Mouse (Mus musculus) E14TG2a.4 (cell line): ENCODE data around the gene C1galt1.

ENCODE experiments used
- CTCF ChIP-seq: conservative IDR thresholded peaks from 2 replicates; pipeline ENCODE4 v1.5.1; 2014; ENCODE audit warnings: low read length
- NANOG ChIP-seq: IDR thresholded peaks from 2 replicates; pipeline ENCODE4 v1.6.1; 2014; ENCODE audit warnings: borderline replicate concordance, low read length, mixed read lengths

DNA sequence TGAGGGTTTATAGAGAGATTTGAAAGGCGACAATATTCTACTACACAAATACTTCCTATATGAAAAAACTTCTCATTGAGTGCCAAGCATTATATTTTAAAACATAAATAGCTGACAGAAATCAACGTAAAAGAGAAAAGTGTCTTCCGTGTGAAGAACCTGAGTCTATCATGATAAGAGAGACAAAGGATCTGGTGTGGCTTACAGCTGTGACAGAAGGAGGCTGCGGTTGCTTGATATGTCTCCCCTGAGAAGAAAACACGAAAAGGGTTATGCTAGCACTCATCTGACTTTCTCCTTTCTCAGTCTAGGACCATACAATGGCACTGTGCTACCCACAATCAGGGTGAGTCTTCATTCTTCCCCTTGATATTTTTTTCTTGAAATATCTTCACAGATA, 51.7 kb downstream of the C1galt1 start:
- no peak for TF ChIP-seq CTCF
- TF ChIP-seq NANOG = no peak
